Mouse (Mus musculus) c-Kit-positive CD71-positive TER-119-negative erythroid progenitor cells, embryonic 14.5 days (primary cell): ENCODE measurements around the gene Gabrb3.

Experiments used
- DNase-seq: peaks from one replicate; pipeline ENCODE4 v3.0.0-alpha.2; 2013; ENCODE audit warnings: low read depth

Gene Gabrb3

GRCm38 (mm10) chr7:57532676-57533075 lies 113.2 kb downstream of the Gabrb3 start:
- DNase-seq = no peak

- DNase-seq = no peak
Measured at GRCm38 (mm10) chr7:57538565-57538964, 119.1 kb downstream of the Gabrb3 start.

- DNase-seq = no peak
Measured at GRCm38 (mm10) chr7:57560732-57561436, 141.4 kb downstream of the Gabrb3 start.

GRCm38 (mm10) chr7:57564403-57564802 lies 144.9 kb downstream of the Gabrb3 start:
- no peak for DNase-seq

- peak; percentile 5 for DNase-seq
Measured at GRCm38 (mm10) chr7:57590451-57591248, 171.2 kb downstream of the Gabrb3 start.

- no peak for DNase-seq
Measured at GRCm38 (mm10) chr7:57591249-57591577, 171.7 kb downstream of the Gabrb3 start.

GRCm38 (mm10) chr7:57591578-57592431 lies 172.3 kb downstream of the Gabrb3 start:
- DNase-seq = peak; percentile 8

- no peak for DNase-seq
Measured at GRCm38 (mm10) chr7:57597341-57597740, 177.8 kb downstream of the Gabrb3 start.

GRCm38 (mm10) chr7:57618697-57619096 lies 199.2 kb downstream of the Gabrb3 start:
- no peak for DNase-seq

- no peak for DNase-seq
Measured at GRCm38 (mm10) chr7:57620036-57620435, 200.5 kb downstream of the Gabrb3 start.

- no peak for DNase-seq
Measured at GRCm38 (mm10) chr7:57623718-57624117, 204.2 kb downstream of the Gabrb3 start.

GRCm38 (mm10) chr7:57635026-57635425 lies 215.5 kb downstream of the Gabrb3 start:
- DNase-seq = no peak

GRCm38 (mm10) chr7:57635687-57636086 lies 216.2 kb downstream of the Gabrb3 start:
- no peak for DNase-seq

GRCm38 (mm10) chr7:57640796-57641195 lies 221.3 kb downstream of the Gabrb3 start:
- no peak for DNase-seq

GRCm38 (mm10) chr7:57647345-57647744 lies 227.9 kb downstream of the Gabrb3 start:
- DNase-seq = no peak

GRCm38 (mm10) chr7:57648136-57648755 lies 228.8 kb downstream of the Gabrb3 start:
- no peak for DNase-seq

GRCm38 (mm10) chr7:57677352-57677751 lies 257.9 kb downstream of the Gabrb3 start:
- DNase-seq = no peak

GRCm38 (mm10) chr7:57689836-57690235 lies 270.3 kb downstream of the Gabrb3 start:
- no peak for DNase-seq

GRCm38 (mm10) chr7:57700370-57700769 lies 280.9 kb downstream of the Gabrb3 start:
- DNase-seq = no peak

GRCm38 (mm10) chr7:57701046-57701445 lies 281.6 kb downstream of the Gabrb3 start:
- no peak for DNase-seq

GRCm38 (mm10) chr7:57703580-57703979 lies 284.1 kb downstream of the Gabrb3 start:
- DNase-seq = no peak

- DNase-seq = no peak
Measured at GRCm38 (mm10) chr7:57706092-57706491, 286.6 kb downstream of the Gabrb3 start.
